Mouse (Mus musculus) neural tube, embryonic 14.5 days (tissue): ENCODE data around the gene Olfr691. TPM values are rescaled to one million over a fixed set of nuclear protein-coding genes. Genes with fewer than 3 reads are reported as not detected.

Experiments used
- polyA plus RNA-seq: library from polyadenylated mRNA; unstranded; fragments of >200 nt; fragmentation: Nextera tagmentation; extraction: Ambion mirVana; gene quantifications from 2 replicates; pipeline ENCODE4 v1.2.1, GENCODE M21; 2014

Olfr691 gene
- polyA plus RNA-seq, 1 experiment from 2014 or later: 0.35 TPM

Other genes starting within 250 kb of the Olfr691 start
- not detected in 2 replicates for gene Olfr680-ps1, start 249.5 kb downstream of the Olfr691 start, polyA plus RNA-seq
- not detected in 2 replicates for gene Olfr681, start 225.4 kb downstream of the Olfr691 start, polyA plus RNA-seq
- not detected in 2 replicates for gene Olfr683, start 195.3 kb downstream of the Olfr691 start, polyA plus RNA-seq
- not detected in 2 replicates for gene Olfr684, start 178.6 kb downstream of the Olfr691 start, polyA plus RNA-seq
- gene Olfr685, start 156.3 kb downstream of the Olfr691 start, polyA plus RNA-seq: not detected in 2 replicates
- gene Olfr686, start 134.8 kb downstream of the Olfr691 start, polyA plus RNA-seq: not detected in 2 replicates
- gene Olfr688, start 54.2 kb downstream of the Olfr691 start, polyA plus RNA-seq: not detected in 2 replicates
- not detected in 2 replicates for gene Olfr689, start 31.1 kb downstream of the Olfr691 start, polyA plus RNA-seq
- gene Olfr690, start 8.2 kb downstream of the Olfr691 start, polyA plus RNA-seq: not detected in 2 replicates
- not detected in 2 replicates for gene Olfr692, start 26.0 kb upstream of the Olfr691 start, polyA plus RNA-seq
- gene Gm5901, start 32.8 kb upstream of the Olfr691 start, polyA plus RNA-seq: not detected in 2 replicates
- 40.1 and 43.7 TPM in 2 replicates for gene Fam160a2, start 57.8 kb upstream of the Olfr691 start, polyA plus RNA-seq
- not detected in 2 replicates for gene Cnga4, start 62.3 kb upstream of the Olfr691 start, polyA plus RNA-seq
- gene Cckbr, start 83.5 kb upstream of the Olfr691 start, polyA plus RNA-seq: 3.0 and 4.4 TPM in 2 replicates
- gene Cavin3, start 140.0 kb upstream of the Olfr691 start, polyA plus RNA-seq: 21.2 and 33.3 TPM in 2 replicates
- gene Smpd1, start 212.1 kb upstream of the Olfr691 start, polyA plus RNA-seq: 93.8 and 98.1 TPM in 2 replicates
- 220 and 224 TPM in 2 replicates for gene Apbb1, start 239.4 kb upstream of the Olfr691 start, polyA plus RNA-seq